Mouse (Mus musculus) lung, postnatal 0 days (tissue): Measurements from ENCODE around the gene E330021D16Rik. TPM values are rescaled to one million over a fixed set of nuclear protein-coding genes. Genes with fewer than 3 reads are reported as not detected.

ENCODE experiments used
- ATAC-seq: fragments of 200-750 bp; cut with Nextera tagmentation; 2 replicates; pipeline ENCODE4 v1.8.0; 2017; ENCODE audit warnings: moderate library complexity
- DNase-seq: peaks from one replicate; pipeline ENCODE4 v3.0.0-alpha.2; 2016; ENCODE audit warnings: low spot score
- H3K27ac ChIP-seq: fragments of 300-500 bp; sonication (generic); 2 replicates; pipeline ENCODE4 v1.5.1; 2014; ENCODE audit warnings: antibody characterized with exemption, mild to moderate bottlenecking, low read length, mixed read lengths
- H3K27me3 ChIP-seq: fragments of 300-500 bp; sonication (generic); replicated peaks from 2 replicates; pipeline ENCODE4 v1.6.1; 2014; ENCODE audit warnings: low read length, mixed read lengths; ENCODE audit not compliant: insufficient read depth
- H3K36me3 ChIP-seq: fragments of 300-500 bp; sonication (generic); 2 replicates; pipeline ENCODE4 v1.6.1; 2014; ENCODE audit warnings: low read length, mixed read lengths; ENCODE audit not compliant: insufficient read depth
- H3K4me1 ChIP-seq: fragments of 300-500 bp; sonication (generic); 2 replicates; pipeline ENCODE4 v1.6.1; 2014; ENCODE audit warnings: antibody characterized with exemption, low read depth, low read length, mixed read lengths; ENCODE audit not compliant: insufficient read depth
- H3K4me2 ChIP-seq: fragments of 300-500 bp; sonication (generic); replicated peaks from 2 replicates; pipeline ENCODE4 v1.6.1; 2014; ENCODE audit warnings: low read depth, mild to moderate bottlenecking, low read length, moderate library complexity, mixed read lengths
- H3K4me3 ChIP-seq: fragments of 300-500 bp; sonication (generic); 2 replicates; pipeline ENCODE4 v1.5.1; 2014; ENCODE audit warnings: low read depth, low read length
- H3K9ac ChIP-seq: fragments of 300-500 bp; sonication (generic); replicated peaks from 2 replicates; pipeline ENCODE4 v1.6.1; 2014; ENCODE audit warnings: low read depth, mild to moderate bottlenecking
- H3K9me3 ChIP-seq: fragments of 300-500 bp; sonication (generic); 2 replicates; pipeline ENCODE4 v1.6.1; 2016; ENCODE audit warnings: low read length, mixed read lengths
- CTCF ChIP-seq: IDR thresholded peaks from 2 replicates; pipeline ENCODE4 v1.5.1; 2016; ENCODE audit warnings: antibody characterized with exemption, mild to moderate bottlenecking
- EP300 ChIP-seq: IDR thresholded peaks from 2 replicates; pipeline ENCODE4 v1.6.1; 2016; ENCODE audit warnings: antibody characterized with exemption, mild to moderate bottlenecking, control low read depth
- WGBS: fragments of 180-500 bp; shearing (Covaris S2); extraction: QIAGEN DNeasy Blood & Tissue Kit; methylation state at CpG from one replicate; pipeline ENCODE4 v1.1.7; 2014; 5-methylcytosine and 5-hydroxymethylcytosine counted together
- polyA plus RNA-seq: library from polyadenylated mRNA; unstranded; fragments of >200 nt; fragmentation: Nextera tagmentation; extraction: Ambion mirVana; gene quantifications from 2 replicates; pipeline ENCODE4 v1.2.1, GENCODE M21; 2015

The E330021D16Rik gene
- polyA plus RNA-seq, 1 experiment from 2014 or later, result 0.11 TPM

GRCm38 (mm10) chr6:136385287-136385686 lies 30.1 kb downstream of the E330021D16Rik start:
- peak; percentile 48 for TF ChIP-seq CTCF
- TF ChIP-seq EP300, result no peak
- WGBS, result 77% methylated on average over 7 of the region's 7 CpGs
- no peaks in the 10 kb centered on the region for H3K36me3 ChIP-seq
- no peaks in the 10 kb centered on the region for H3K27me3 ChIP-seq
- no peaks in the 10 kb centered on the region for H3K4me1 ChIP-seq
- ATAC-seq (no peak), DNase-seq (no peak)
- no peak overlapping the region for H3K4me2 ChIP-seq
- H3K9ac ChIP-seq, result no peak overlapping the region
- no peak overlapping the region for H3K4me3 ChIP-seq
- no peaks in the 10 kb centered on the region for H3K9me3 ChIP-seq
- no peak overlapping the region for H3K27ac ChIP-seq

DNA sequence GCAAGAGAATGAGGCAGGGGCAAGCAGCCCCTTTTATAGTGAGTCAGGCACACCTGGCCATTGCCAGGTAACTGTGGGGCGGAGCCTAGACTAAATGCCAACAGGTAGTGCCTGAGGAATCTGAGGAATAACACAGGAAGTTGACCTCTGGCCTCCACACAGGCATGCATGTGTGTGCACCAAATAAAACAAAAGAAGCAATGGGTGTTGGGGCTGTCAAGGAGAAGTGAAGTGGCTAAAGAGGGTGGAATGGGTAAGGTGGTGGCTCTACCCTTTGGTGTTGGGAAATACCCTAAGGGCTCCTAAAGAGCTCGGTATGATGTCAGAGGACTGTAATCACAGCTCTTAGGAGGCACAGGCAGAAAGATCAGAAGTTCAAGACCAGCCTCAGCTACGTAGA lies 32.2 kb downstream of the E330021D16Rik start:
- ATAC-seq, result peak; percentile 62
- WGBS, result 67% methylated on average over 3 of the region's 3 CpGs
- Histone ChIP-seq H3K27ac (no peak overlapping the region), H3K27me3 (no peaks in the 10 kb centered on the region), H3K36me3 (no peaks in the 10 kb centered on the region), H3K9ac (no peak overlapping the region), H3K4me2 (no peak overlapping the region), H3K4me3 (no peak overlapping the region), H3K9me3 (no peaks in the 10 kb centered on the region), H3K4me1 (no peaks in the 10 kb centered on the region)
- peak; percentile 26 for DNase-seq
- TF ChIP-seq EP300 (no peak), CTCF (no peak)

DNA sequence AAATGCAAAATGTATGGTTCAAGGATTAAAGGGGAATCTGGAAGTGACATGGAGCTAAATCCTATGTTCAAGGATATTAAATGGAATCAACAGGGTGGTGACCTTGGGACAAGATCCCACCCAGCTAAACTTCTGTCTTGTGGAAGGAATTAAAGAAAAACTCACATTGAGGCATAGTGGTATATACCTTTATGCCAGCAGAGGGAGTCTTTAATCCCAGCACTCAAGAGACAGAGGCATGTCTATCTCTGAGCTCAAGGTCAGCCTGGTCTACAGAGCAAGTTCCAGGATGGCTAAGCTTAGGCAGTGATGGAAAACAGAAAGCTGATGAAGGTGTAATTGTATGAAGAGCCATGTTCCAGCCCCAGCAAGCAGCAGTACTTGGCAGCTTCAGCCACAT lies 39.3 kb downstream of the E330021D16Rik start:
- ATAC-seq, result no peak
- H3K27ac ChIP-seq, result no peak overlapping the region

GRCm38 (mm10) chr6:136364430-136365098 lies 50.8 kb downstream of the E330021D16Rik start:
- no peak for ATAC-seq
- 77% methylated on average over 12 of the region's 12 CpGs for WGBS
- no peak overlapping the region for H3K4me3 ChIP-seq

More for the DNA sequence above, 39.3 kb downstream of the E330021D16Rik start:
- Histone ChIP-seq H3K4me1 (no peaks in the 10 kb centered on the region), H3K9me3 (no peaks in the 10 kb centered on the region), H3K4me2 (no peak overlapping the region), H3K4me3 (no peak overlapping the region), H3K27me3 (no peaks in the 10 kb centered on the region), H3K9ac (no peak overlapping the region), H3K36me3 (no peaks in the 10 kb centered on the region)
- TF ChIP-seq EP300 (no peak), CTCF (peak; percentile 16; the same call in 1 of the 2 replicates)
- no peak for DNase-seq

GRCm38 (mm10) chr6:136364008-136364407 lies 51.4 kb downstream of the E330021D16Rik start:
- Histone ChIP-seq H3K27me3 (no peaks in the 10 kb centered on the region), H3K9me3 (no peaks in the 10 kb centered on the region), H3K9ac (no peak overlapping the region), H3K4me1 (no peaks in the 10 kb centered on the region), H3K4me2 (no peak overlapping the region), H3K4me3 (no peak overlapping the region), H3K36me3 (no peaks in the 10 kb centered on the region), H3K27ac (no peak overlapping the region)
- DNase-seq (no peak), ATAC-seq (no peak)
- TF ChIP-seq CTCF (no peak), EP300 (no peak)
- 63% methylated on average over 4 of the region's 4 CpGs for WGBS

More at GRCm38 (mm10) chr6:136364430-136365098, 50.8 kb downstream of the E330021D16Rik start:
- H3K27ac ChIP-seq, result no peak overlapping the region
- no peaks in the 10 kb centered on the region for H3K36me3 ChIP-seq
- H3K9ac ChIP-seq, result no peak overlapping the region
- no peaks in the 10 kb centered on the region for H3K4me1 ChIP-seq
- no peaks in the 10 kb centered on the region for H3K9me3 ChIP-seq
- DNase-seq, result no peak
- H3K4me2 ChIP-seq, result no peak overlapping the region
- no peaks in the 10 kb centered on the region for H3K27me3 ChIP-seq
- TF ChIP-seq CTCF (no peak), EP300 (no peak)

- H3K4me2 ChIP-seq, result no peak overlapping the region
- TF ChIP-seq EP300 (no peak), CTCF (no peak)
- ATAC-seq (no peak), DNase-seq (no peak)
- no peak overlapping the region for H3K27ac ChIP-seq
- H3K4me1 ChIP-seq, result no peaks in the 10 kb centered on the region
- no peaks in the 10 kb centered on the region for H3K36me3 ChIP-seq
- 82% methylated on average over 8 of the region's 8 CpGs for WGBS
- no peak overlapping the region for H3K4me3 ChIP-seq
- no peaks in the 10 kb centered on the region for H3K27me3 ChIP-seq
- no peaks in the 10 kb centered on the region for H3K9me3 ChIP-seq
- no peak overlapping the region for H3K9ac ChIP-seq
These were observed 52.1 kb downstream of the E330021D16Rik start for GRCm38 (mm10) chr6:136363313-136363712.

GRCm38 (mm10) chr6:136358471-136358870 lies 56.9 kb downstream of the E330021D16Rik start:
- no peaks in the 10 kb centered on the region for H3K27me3 ChIP-seq
- H3K4me1 ChIP-seq, result no peaks in the 10 kb centered on the region
- TF ChIP-seq CTCF (no peak), EP300 (no peak)
- H3K9ac ChIP-seq, result no peak overlapping the region
- H3K9me3 ChIP-seq, result no peaks in the 10 kb centered on the region
- no peak overlapping the region for H3K27ac ChIP-seq
- DNase-seq (no peak), ATAC-seq (no peak)
- 75% methylated on average over 5 of the region's 5 CpGs for WGBS
- no peak overlapping the region for H3K4me3 ChIP-seq
- H3K4me2 ChIP-seq, result no peak overlapping the region
- no peaks in the 10 kb centered on the region for H3K36me3 ChIP-seq
